Mouse (Mus musculus) layer of hippocampus, postnatal 25 days (tissue): ENCODE measurements around the gene Hipk2. TPM values are rescaled to one million over a fixed set of nuclear protein-coding genes. Genes with fewer than 3 reads are reported as not detected.
"Not testable (repeated sequence)": the region's sequence is repeated elsewhere in the genome, so short reads cannot be mapped to it uniquely, and the experiment has no call there.

ENCODE experiments used
- DNase-seq, 2 experiments: peaks; one replicate each; pipeline ENCODE4 v3.0.0; 2022; ENCODE audit warnings: mixed read lengths in 2 of 2, low spot score in 1 of 2; ENCODE audit errors: extremely low spot score in 1 of 2
- total RNA-seq, 2 experiments: library from RNA; stranded (reverse); gene quantifications; 2 replicates each; pipeline ENCODE4 v1.2.3; 2021

The Hipk2 gene
- total RNA-seq, 2 experiments from 2014 or later, result 50.2 to 66.2 TPM

GRCm38 (mm10) chr6:38672011-38672410 lies 204.0 kb downstream of the Hipk2 start:
- no peak for DNase-seq

DNA sequence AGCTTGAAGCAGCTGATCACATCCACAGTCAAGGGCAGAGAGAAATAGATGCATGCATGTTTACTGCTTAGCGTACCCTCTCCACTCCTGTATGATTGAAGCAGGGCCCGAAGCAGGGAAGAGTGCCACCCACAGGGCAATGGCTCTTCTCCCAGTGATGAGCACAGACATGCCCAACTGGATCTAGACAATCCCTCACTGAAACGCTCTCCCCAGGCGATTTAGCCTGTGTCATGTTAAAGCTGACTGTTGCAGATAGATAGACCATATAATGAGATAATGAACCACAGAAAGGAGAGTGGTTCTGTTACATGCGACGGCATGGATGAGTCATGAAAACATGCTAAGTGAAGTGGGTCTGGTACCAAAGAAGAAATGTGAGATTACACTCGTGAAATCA lies 204.7 kb downstream of the Hipk2 start:
- no peak for DNase-seq

- not testable (repeated sequence) for DNase-seq
These were observed 205.5 kb downstream of the Hipk2 start for GRCm38 (mm10) chr6:38670488-38670887.

GRCm38 (mm10) chr6:38669580-38669979 lies 206.4 kb downstream of the Hipk2 start:
- no peak for DNase-seq

DNA sequence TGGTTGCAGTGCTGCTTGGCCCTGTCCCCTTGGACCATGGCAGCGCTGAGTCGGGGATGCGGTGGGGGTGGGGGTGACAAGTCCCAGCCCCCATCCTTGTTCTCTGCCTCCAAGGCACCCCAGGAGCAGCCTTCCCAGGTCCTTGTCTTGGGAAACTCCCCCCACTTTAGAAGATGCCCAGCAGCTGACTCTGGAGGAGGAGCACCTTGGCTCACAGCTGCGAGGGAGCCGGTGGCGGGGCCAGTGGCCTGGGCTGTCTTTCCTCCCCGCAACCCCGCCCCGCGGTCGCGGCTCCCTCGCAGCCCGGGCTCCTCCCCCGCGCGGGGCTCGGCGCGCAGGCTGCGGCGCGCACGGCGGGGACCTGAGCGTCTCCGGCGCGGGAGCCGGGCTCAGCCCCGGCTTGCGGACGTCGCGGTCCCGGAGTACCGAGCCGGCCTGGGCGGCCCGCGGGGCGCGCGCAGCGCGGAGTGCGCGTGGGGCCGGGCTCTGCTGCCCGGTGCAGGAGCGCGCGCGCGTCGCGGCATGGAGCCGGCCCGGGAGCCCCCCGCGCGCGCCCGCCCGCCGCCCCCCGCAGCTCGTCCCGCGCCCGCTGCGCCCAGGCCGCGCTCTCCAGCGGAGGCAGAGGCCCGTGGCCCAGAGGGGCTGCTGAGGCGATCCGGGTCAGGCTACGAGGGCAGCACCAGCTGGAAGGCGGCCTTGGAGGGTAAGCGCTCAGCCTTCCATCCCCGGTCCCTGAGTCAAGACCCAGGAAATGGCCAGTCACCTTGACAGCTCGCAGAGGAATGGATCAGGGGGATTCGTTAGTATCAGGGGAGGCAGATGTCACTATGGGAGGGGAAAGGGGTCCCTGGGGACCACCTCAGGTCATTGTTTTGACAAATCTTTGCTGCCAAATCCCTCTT lies 213.0 kb downstream of the Hipk2 start, which contains the start of gene Clec2l:
Gene Clec2l, plus strand, starts transcription at position 356 of the 902 bp plus-strand sequence.
- DNase-seq, result peak; percentile 24 to 45

DNA sequence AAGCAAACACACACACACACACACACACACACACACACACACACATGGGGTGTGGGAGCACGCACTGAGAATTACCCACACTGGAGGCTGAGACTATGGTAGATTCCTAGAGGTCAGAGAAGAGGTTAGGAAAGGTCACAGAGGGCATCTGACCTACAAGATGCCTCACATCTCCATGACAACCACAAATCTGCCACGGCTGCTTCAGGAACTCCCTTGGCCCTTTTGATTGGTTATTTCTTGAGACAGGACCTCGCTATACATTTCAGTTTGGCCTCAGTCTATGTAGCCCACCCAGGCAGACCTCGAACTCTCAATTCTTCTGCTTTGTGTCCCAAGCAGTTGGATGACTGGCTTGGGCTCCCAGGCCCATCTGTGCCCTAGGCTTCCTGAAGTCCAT lies 214.3 kb downstream of the Hipk2 start:
- no peak for DNase-seq

DNA sequence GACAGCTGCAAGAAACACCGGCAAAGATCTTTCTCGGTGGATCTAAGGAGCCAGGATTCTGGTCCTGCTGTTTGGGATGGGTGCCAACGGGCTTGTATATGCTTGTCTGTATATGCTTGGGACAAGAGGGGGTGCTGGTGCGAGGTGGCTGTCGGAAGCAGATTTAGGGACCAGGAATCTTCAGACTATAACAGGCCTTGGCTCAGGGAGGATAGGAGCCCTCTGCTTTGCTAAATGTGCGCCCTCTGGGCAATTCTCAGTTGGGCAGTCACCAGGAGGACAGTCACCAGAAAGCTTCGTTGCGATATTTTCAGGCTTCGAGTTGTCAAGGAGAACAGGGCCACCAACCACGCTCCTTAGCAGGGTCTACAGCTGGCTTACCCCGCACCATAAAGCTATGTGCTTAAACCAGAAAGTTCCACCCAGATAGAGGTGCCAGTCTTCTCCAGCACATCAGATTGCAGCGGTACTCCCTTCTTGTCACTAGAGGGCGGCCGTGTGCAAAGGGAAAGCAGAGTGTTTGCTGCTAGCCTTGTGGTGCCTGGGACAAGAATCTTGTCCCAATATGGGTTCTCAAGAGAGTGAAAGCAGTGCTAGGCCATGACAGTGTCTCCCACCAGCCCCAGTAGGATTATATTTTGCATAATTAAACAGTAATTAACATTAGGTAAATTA lies 225.6 kb downstream of the Hipk2 start:
- DNase-seq, result peak; percentile 52 to 66

DNA sequence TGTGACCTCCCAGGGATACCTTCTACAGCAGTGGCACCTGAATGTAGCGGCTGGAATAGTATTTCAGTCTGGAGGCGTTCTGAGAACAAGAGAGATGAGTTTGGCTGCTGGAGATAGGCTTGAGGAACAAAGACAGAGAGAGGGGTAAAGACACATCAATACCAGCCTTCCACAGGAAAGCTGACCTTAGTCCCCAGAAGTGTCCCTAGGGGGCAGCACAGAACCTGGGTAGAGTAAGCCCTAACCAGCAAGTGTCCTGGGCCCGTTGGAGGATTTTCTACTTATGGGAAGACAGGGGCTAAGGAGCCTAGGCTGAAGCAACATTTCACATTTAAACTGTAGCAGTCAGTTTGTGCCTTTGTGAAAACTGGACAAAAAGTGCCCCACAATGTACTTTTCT lies 226.4 kb downstream of the Hipk2 start:
- DNase-seq, result no peak

Other genes with a start within 250 kb of the Hipk2 start
- gene Klrg2, start 238.9 kb downstream of the Hipk2 start, total RNA-seq, result 1 to 10 TPM in 1 of 2 experiments, under 1 TPM in 1; 0.94 to 1.4 TPM
- 10 to 100 TPM; 78.5 to 83.7 TPM for gene Clec2l, start 213.1 kb downstream of the Hipk2 start, total RNA-seq
- gene Tbxas1, start 761 bp downstream of the Hipk2 start, total RNA-seq, result 1 to 10 TPM; 2.9 to 3.4 TPM
- 1 to 10 TPM; 4.6 to 6.0 TPM for gene Parp12, start 242.2 kb upstream of the Hipk2 start, total RNA-seq